Mouse (Mus musculus) gastrocnemius, adult 2 months (tissue): ENCODE measurements around the gene Gpr61. TPM values are rescaled to one million over a fixed set of nuclear protein-coding genes. Genes with fewer than 3 reads are reported as not detected.
A peak's percentile ranks its signal among the peaks of the same experiment; 100 is the strongest.

ENCODE experiments used
- DNase-seq: peaks from one replicate; pipeline ENCODE4 v3.0.0; 2022
- H3K27ac ChIP-seq: fragments of 200-600 bp; 2 replicates; pipeline ENCODE4 v1.8.1; 2022; ENCODE audit warnings: mild to moderate bottlenecking
- H3K4me3 ChIP-seq: fragments of 200-600 bp; 2 replicates; pipeline ENCODE4 v1.8.1; 2022; ENCODE audit warnings: mild to moderate bottlenecking, moderate library complexity
- CTCF ChIP-seq: fragments of 200-600 bp; IDR thresholded peaks from 2 replicates; pipeline ENCODE4 v1.8.1; 2022; ENCODE audit warnings: antibody characterized with exemption, mild to moderate bottlenecking, moderate library complexity
- intact Hi-C: fragments of 180-260 bp; cut with DNase I; formaldehyde crosslinking; loops from one replicate; pipeline ENCODE4 v1.15.1; 2025
- total RNA-seq, 2 experiments: library from RNA; stranded (reverse); gene quantifications; 2 replicates each; pipeline ENCODE4 v1.2.3; 2021

The Gpr61 gene
- total RNA-seq, 2 experiments from 2014 or later = not detected

GRCm38 (mm10) chr3:108166486-108167211 lies 12.0 kb upstream of the Gpr61 start:
- intact Hi-C loops = loop anchor here (10.0 kb wide), 1 partner anchor 88 kb away; the partner anchor contains the start of gene Psma5
- Histone ChIP-seq H3K27ac (peak overlapping the region; percentile 93), H3K4me3 (no peak overlapping the region)
- peak; percentile 52 for TF ChIP-seq CTCF
- DNase-seq = peak; percentile 88

GRCm38 (mm10) chr3:108165532-108166315 lies 11.0 kb upstream of the Gpr61 start:
- TF ChIP-seq CTCF = no peak
- Histone ChIP-seq H3K27ac (peak overlapping the region; percentile 93), H3K4me3 (no peak overlapping the region; the same call in 1 of the 2 replicates)
- intact Hi-C loops = loop anchor here (1.0 to 10.0 kb wide), 3 partner anchors 38 to 223 kb away; partner anchors contain the start of gene Psma5
- DNase-seq = peak; percentile 73

GRCm38 (mm10) chr3:108164807-108165206 lies 10.1 kb upstream of the Gpr61 start:
- H3K27ac ChIP-seq = peak overlapping the region; percentile 93
- TF ChIP-seq CTCF = peak; percentile 100
- H3K4me3 ChIP-seq = peak overlapping the region; percentile 56
- intact Hi-C loops = loop anchor here (1.0 to 10.0 kb wide), 3 partner anchors 38 to 224 kb away; partner anchors contain the start of gene Psma5
- peak; percentile 85 for DNase-seq

- Histone ChIP-seq H3K4me3 (no peak overlapping the region), H3K27ac (no peak overlapping the region)
- TF ChIP-seq CTCF = no peak
- no peak for DNase-seq
- intact Hi-C loops = loop anchor here (2.0 to 10.0 kb wide), 2 partner anchors 91 to 225 kb away; partner anchors contain the start of gene Psma5
Measured at GRCm38 (mm10) chr3:108164091-108164490, 9.4 kb upstream of the Gpr61 start.

- intact Hi-C loops = no loop called here
- DNase-seq = peak; percentile 70
- Histone ChIP-seq H3K27ac (peak overlapping the region; percentile 87), H3K4me3 (peak overlapping the region; percentile 32; the same call in 1 of the 2 replicates)
- TF ChIP-seq CTCF = no peak
Measured at GRCm38 (mm10) chr3:108158383-108159037, 3.8 kb upstream of the Gpr61 start.

GRCm38 (mm10) chr3:108152290-108152689 lies 2.4 kb downstream of the Gpr61 start:
- no peak for TF ChIP-seq CTCF
- no peak for DNase-seq
- H3K4me3 ChIP-seq = no peak overlapping the region
- intact Hi-C loops = no loop called here
- H3K27ac ChIP-seq = no peak overlapping the region

GRCm38 (mm10) chr3:108147386-108148235 lies 7.1 kb downstream of the Gpr61 start:
- Histone ChIP-seq H3K27ac (peak overlapping the region; percentile 64), H3K4me3 (peak overlapping the region; percentile 51)
- peak; percentile 89 for TF ChIP-seq CTCF
- intact Hi-C loops = loop anchor here (1.0 to 10.0 kb wide), 5 partner anchors 77 to 453 kb away; partner anchors contain the start of genes Ahcyl1 and Gstm7
- DNase-seq = peak; percentile 90

GRCm38 (mm10) chr3:108146671-108147070 lies 8.0 kb downstream of the Gpr61 start:
- no peak for DNase-seq
- intact Hi-C loops = loop anchor here (1.0 to 10.0 kb wide), 5 partner anchors 76 to 452 kb away; partner anchors contain the start of genes Ahcyl1 and Gstm7
- TF ChIP-seq CTCF = no peak
- Histone ChIP-seq H3K27ac (peak overlapping the region; percentile 96), H3K4me3 (peak overlapping the region; percentile 86)

- TF ChIP-seq CTCF = peak; percentile 15; the same call in 1 of the 2 replicates
- H3K4me3 ChIP-seq = peak within 1 kb of the TSS; percentile 86
Measured at GRCm38 (mm10) chr3:108145534-108146445, 8.9 kb downstream of the Gpr61 start, which contains the start of gene Gnai3. Gene Gnai3, minus strand, starts transcription at chr3:108146146.

GRCm38 (mm10) chr3:108140786-108141185 lies 13.9 kb downstream of the Gpr61 start:
- intact Hi-C loops = loop anchor here (10.0 kb wide), 1 partner anchor 446 kb away; the partner anchor contains the start of gene Ahcyl1
- no peak for TF ChIP-seq CTCF
- H3K27ac ChIP-seq = no peak overlapping the region
- DNase-seq = no peak
- no peak overlapping the region for H3K4me3 ChIP-seq

More at GRCm38 (mm10) chr3:108145534-108146445, 8.9 kb downstream of the Gpr61 start, which contains the start of gene Gnai3:
- peak within 1 kb of the TSS; percentile 96 for H3K27ac ChIP-seq
- peak; percentile 93 for DNase-seq
- intact Hi-C loops = loop anchor here (5.0 to 10.0 kb wide), 4 partner anchors 193 to 451 kb away; partner anchors contain the start of genes Ahcyl1 and Gstm7
